Mouse (Mus musculus) large intestine, adult 2 months (tissue): ENCODE measurements at regions not wholly inside any gene's neighbourhood (a gene's known extent, or its start where the extent isn't known, plus 50 kb on each side); places are given as distances from the start of the nearest gene placed in this dataset.

Experiments
- DNase-seq: peaks from one replicate; pipeline ENCODE4 v3.0.0-alpha.2; 2012; ENCODE audit warnings: low read depth, low spot score
- WGBS: fragments of 180-500 bp; shearing (Covaris S2); methylation state at CpG from one replicate; pipeline ENCODE4 v1.1.7; 2018; 5-methylcytosine and 5-hydroxymethylcytosine counted together

GRCm38 (mm10) chr3:144257714-144258517, 52.9 kb upstream of the Lmo4 start:
- DNase-seq: no peak
- WGBS: 87% methylated on average over 6 of the region's 6 CpGs

GRCm38 (mm10) chr3:144257196-144257595, 52.2 kb upstream of the Lmo4 start:
- no peak for DNase-seq
- WGBS: 95% methylated on average over 9 of the region's 9 CpGs

GRCm38 (mm10) chr3:144255596-144256550, 50.9 kb upstream of the Lmo4 start:
- WGBS: 38% methylated on average over 12 of the region's 12 CpGs
- no peak for DNase-seq
